Mouse (Mus musculus) frontal cortex, postnatal 14 days (tissue): ENCODE results near the gene Foxg1.

ENCODE experiments used
- DNase-seq, 2 experiments: peaks; one replicate each; pipeline ENCODE4 v3.0.0; 2022; ENCODE audit warnings: low spot score in 2 of 2

Gene Foxg1

DNA sequence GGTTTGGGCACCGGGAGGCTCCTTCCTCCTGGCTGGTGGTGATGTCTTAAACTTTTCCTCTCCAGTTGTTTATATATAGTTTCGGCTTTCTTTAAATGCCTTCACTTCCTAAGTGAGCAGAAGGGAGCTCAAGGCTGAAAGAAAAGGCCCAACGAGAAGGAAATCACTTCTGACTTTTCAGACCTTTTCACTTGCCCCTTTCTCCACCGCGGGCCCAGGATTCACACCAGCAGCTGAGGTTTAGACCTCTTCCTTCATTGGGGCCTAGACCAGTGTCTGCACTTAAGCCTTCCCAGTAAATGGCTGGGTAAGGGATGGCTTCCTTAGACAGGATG, 19.3 kb downstream of the Foxg1 start:
- no peak for DNase-seq

DNA sequence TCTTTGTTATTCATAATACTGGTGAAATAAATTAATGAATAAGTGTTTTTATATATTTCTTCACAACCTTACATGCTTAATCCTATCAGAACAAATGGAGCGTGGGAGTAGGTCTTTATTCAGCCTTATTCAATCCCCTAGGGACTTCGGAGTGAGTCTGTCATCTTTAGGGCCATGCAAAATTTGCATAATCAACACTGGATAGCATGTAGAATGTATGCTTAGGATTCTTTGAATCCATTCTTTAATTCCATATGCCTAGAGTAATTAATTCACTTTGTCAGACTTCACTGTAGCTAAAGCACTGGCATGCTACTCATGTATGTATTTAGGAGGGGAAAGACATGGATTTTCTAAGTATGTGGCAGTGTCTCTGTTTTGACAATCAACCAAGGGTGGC, 27.4 kb downstream of the Foxg1 start:
- no peak for DNase-seq

- DNase-seq, result no peak
Measured at GRCm38 (mm10) chr12:49417963-49418362, 35.5 kb downstream of the Foxg1 start.
